Mouse (Mus musculus) heart, adult 2 months (tissue): ENCODE results near the gene Atxn10.

ENCODE experiments used
- CTCF ChIP-seq: fragments of 200-600 bp; IDR thresholded peaks from 2 replicates; pipeline ENCODE4 v1.8.1; 2022; ENCODE audit warnings: antibody characterized with exemption, mild to moderate bottlenecking, moderate library complexity
- EP300 ChIP-seq: fragments of 200-500 bp; IDR thresholded peaks from 2 replicates; pipeline ENCODE4 v1.6.1; 2011; ENCODE audit warnings: low read depth, low read length, control low read depth; ENCODE audit not compliant: insufficient read depth
- POLR2A ChIP-seq: fragments of 200-500 bp; IDR thresholded peaks from 2 replicates; pipeline ENCODE4 v1.6.1; 2011; ENCODE audit warnings: mild to moderate bottlenecking, low read depth, low read length, control low read depth; ENCODE audit not compliant: insufficient read depth

DNA sequence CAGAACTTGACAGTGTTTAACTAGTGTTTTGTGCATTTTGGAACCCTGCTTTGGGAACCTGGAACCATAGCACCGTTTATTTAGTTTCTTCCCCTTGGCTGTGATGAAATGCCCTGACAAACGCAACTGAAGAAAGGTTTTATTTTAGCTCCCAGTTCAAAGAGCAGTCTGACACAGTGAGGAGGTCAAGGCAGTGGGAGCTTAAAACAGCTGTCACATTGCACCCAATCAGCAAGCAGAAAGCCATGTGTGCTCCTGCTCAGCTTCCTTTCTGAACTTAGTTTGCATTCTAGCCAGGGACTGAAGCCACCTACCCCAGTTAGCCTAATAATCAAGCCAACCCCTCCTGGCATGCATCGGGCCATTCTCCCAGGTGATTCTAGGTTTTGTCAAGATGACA lies 110.6 kb downstream of the Atxn10 start:
- TF ChIP-seq CTCF (no peak), EP300 (no peak), POLR2A (no peak)
